Mouse (Mus musculus): ENCODE results near the gene Sit1. TPM values are rescaled to one million over a fixed set of nuclear protein-coding genes. Genes with fewer than 3 reads are reported as not detected.

Gene Sit1
- polyA plus RNA-seq (2012; rRNA removed), result 0.54 and 1.1 TPM in 2 replicates

DNA sequence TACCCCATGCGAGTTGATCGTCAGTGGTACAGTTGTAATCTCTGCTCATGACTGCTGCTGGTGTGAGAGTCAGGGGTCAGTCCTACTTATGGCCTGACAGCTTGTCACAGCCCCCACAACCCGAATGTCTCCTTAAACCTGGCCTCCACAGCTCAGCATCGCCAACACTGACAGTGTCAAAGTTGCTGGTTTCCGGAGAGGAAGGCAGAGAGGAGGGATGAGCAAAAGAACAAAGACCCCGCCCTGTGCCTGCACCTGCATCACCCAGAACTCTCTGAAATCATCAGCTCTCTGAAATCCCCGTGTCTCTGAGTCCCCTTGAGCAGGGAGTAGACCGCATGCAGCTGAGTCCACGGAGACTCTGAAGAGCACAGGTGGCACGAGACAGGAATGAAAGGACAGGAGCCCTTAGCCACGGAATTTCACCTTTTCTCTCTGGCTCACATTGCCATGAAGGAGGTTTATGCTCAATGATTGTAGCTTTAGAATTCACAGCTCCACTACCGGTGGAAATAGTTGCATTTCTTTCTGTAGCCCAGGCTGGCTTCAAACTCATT is at the start of gene Sit1:
TSS of gene Sit1 (minus strand) at position 200 of the 557 bp plus-strand sequence.

GRCm38 (mm10) chr4:43506536-43507185 is 23.1 kb upstream of the Sit1 start, which contains the start of gene Car9:
Gene Car9 (plus strand): TSS chr4:43506966.

DNA sequence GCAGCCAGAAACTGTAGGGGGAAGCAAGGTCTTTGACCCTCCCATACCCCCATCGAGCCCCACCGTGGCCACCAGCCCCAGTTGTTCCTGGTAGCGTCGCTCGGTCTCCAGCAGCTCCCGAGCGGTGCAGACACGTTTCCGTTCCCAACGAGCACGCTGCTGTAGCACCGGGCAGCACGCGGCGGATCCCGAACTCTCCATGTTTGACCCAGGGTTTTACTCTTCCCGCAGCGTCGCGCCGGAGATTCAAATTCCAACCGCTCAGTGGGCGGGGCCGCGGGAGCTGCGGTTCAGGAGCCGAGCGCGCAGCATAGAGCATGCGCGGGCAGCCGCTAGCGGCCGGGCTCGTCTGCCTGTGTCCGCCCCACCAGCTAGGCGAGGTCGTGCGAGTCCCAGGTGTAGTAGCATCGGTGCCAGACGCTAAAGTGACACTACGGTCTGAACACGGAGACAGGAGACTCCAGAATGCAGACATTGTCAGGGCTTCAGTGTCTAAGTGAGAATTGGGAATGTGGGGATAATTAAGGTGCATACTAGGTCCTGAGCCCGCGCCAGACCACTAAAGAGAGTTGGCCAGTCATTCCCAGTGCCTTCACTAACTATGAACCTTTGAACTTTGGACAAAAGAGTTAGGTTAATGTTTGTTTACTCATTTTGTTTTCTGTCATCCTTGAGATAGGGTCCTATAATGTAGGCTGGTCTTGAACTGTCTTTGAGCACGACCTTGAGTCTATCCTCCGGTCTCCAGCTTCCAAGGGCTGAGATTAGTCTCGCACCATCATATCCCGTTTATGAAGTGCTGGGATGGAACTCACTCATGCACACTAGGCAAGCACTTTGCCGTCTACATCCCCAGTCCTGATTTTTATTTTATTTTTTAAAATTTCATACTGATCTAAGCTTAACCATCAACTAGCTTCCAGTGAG is 16.1 kb upstream of the Sit1 start, which contains the start of gene Arhgef39:
TSS of gene Arhgef39 (minus strand) at position 289 of the 927 bp plus-strand sequence.

GRCm38 (mm10) chr4:43492821-43493185 is 9.3 kb upstream of the Sit1 start, which contains the start of gene Ccdc107:
Gene Ccdc107 (plus strand): TSS chr4:43492900.

DNA sequence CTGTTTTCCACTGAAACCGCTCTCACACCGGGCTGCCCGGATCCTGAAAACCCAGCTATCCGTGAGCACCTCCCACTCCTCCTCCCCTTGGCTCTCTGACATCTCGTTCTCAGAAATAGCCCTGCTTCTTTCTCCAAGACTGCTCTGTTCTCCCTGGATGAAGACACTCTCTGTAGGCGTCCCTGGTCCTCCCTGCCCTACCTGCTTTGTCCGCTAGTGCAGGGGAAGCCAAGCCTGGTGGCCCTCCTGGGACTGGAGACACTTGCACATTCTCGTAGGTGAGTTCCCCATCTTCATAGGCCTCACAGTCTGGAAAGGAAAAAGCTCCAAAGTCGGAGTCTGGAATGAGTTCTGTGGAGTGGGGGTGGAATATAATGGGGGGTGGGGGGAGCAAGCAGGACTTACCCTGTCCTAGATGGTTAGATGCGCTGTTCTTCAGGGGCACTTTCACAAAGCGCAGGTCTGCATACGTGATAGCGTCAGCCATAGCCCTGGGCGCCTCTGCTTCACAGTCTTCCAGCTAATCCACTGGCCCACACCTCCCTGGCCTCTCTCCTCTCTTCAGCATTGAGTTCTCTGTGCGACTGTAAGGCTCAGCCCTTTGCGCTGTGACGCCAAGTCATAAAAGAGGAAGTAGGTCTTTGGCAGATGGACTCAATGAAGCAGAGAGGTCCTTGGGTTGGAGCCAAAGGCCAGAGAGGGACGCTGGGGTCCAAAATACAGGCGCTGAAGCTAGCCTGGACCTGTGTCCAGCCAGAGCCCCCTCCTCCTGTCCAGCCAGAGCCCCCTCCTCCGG is 29.3 kb downstream of the Sit1 start, which contains the start of gene Cd72:
TSS of gene Cd72 (minus strand) at position 588 of the 796 bp plus-strand sequence.

GRCm38 (mm10) chr4:43441639-43442038 is 41.9 kb downstream of the Sit1 start, which contains the start of gene Tesk1:
Gene Tesk1 (plus strand): TSS chr4:43441939.

Other genes starting within 250 kb of the Sit1 start
- gene Atp8b5, start 216.6 kb downstream of the Sit1 start, polyA plus RNA-seq (2012; rRNA removed), result 0.22 and 0.28 TPM in 2 replicates
- 20.9 and 23.1 TPM in 2 replicates for gene Rusc2, start 101.8 kb downstream of the Sit1 start, polyA plus RNA-seq (2012; rRNA removed)
- 0.08 TPM in 1 of 2 replicates, not detected in the other for gene Fam166b, start 54.6 kb downstream of the Sit1 start, polyA plus RNA-seq (2012; rRNA removed)
- 90.2 and 100 TPM in 2 replicates for gene Tesk1, start 41.8 kb downstream of the Sit1 start, polyA plus RNA-seq (2012; rRNA removed)
- 3.6 and 6.6 TPM in 2 replicates for gene Cd72, start 29.1 kb downstream of the Sit1 start, polyA plus RNA-seq (2012; rRNA removed)
- gene Ccdc107, start 9.2 kb upstream of the Sit1 start, polyA plus RNA-seq (2012; rRNA removed), result 347 and 577 TPM in 2 replicates
- gene Arhgef39, start 16.0 kb upstream of the Sit1 start, polyA plus RNA-seq (2012; rRNA removed), result 49.5 and 64.1 TPM in 2 replicates
- 70.7 and 71.6 TPM in 2 replicates for gene Car9, start 23.2 kb upstream of the Sit1 start, polyA plus RNA-seq (2012; rRNA removed)
- gene Tpm2, start 40.0 kb upstream of the Sit1 start, polyA plus RNA-seq (2012; rRNA removed), result 199 and 235 TPM in 2 replicates
- gene Creb3, start 78.6 kb upstream of the Sit1 start, polyA plus RNA-seq (2012; rRNA removed), result 93.5 and 113 TPM in 2 replicates
- 98.4 and 102 TPM in 2 replicates for gene Tln1, start 79.0 kb upstream of the Sit1 start, polyA plus RNA-seq (2012; rRNA removed)
- 56.1 and 75.5 TPM in 2 replicates for gene Rgp1, start 95.0 kb upstream of the Sit1 start, polyA plus RNA-seq (2012; rRNA removed)
- 13.0 and 13.3 TPM in 2 replicates for gene Gba2, start 95.1 kb upstream of the Sit1 start, polyA plus RNA-seq (2012; rRNA removed)
- gene Msmp, start 100.8 kb upstream of the Sit1 start, polyA plus RNA-seq (2012; rRNA removed), result 0.17 TPM in 1 of 2 replicates, not detected in the other
- 18.2 and 19.2 TPM in 2 replicates for gene Npr2, start 148.2 kb upstream of the Sit1 start, polyA plus RNA-seq (2012; rRNA removed)
- gene Spag8, start 169.9 kb upstream of the Sit1 start, polyA plus RNA-seq (2012; rRNA removed), result 1.1 and 1.9 TPM in 2 replicates
- gene Hint2, start 172.7 kb upstream of the Sit1 start, polyA plus RNA-seq (2012; rRNA removed), result 72.2 and 79.4 TPM in 2 replicates
- 9.2 and 11.0 TPM in 2 replicates for gene Tmem8b, start 185.2 kb upstream of the Sit1 start, polyA plus RNA-seq (2012; rRNA removed)
- 0.10 TPM in 1 of 2 replicates, not detected in the other for gene Fam221b, start 185.4 kb upstream of the Sit1 start, polyA plus RNA-seq (2012; rRNA removed)
- not detected in 2 replicates for gene Olfr70, start 217.1 kb upstream of the Sit1 start, polyA plus RNA-seq (2012; rRNA removed)
- not detected in 2 replicates for gene Olfr71, start 226.5 kb upstream of the Sit1 start, polyA plus RNA-seq (2012; rRNA removed)
- gene Hrct1, start 243.5 kb upstream of the Sit1 start, polyA plus RNA-seq (2012; rRNA removed), result 2.2 and 3.1 TPM in 2 replicates
- 0.89 and 1.2 TPM in 2 replicates for gene Spaar, start 246.3 kb upstream of the Sit1 start, polyA plus RNA-seq (2012; rRNA removed)